8 mouse cellular contexts compared by ENCODE assay signal in the genomic region with DNA sequence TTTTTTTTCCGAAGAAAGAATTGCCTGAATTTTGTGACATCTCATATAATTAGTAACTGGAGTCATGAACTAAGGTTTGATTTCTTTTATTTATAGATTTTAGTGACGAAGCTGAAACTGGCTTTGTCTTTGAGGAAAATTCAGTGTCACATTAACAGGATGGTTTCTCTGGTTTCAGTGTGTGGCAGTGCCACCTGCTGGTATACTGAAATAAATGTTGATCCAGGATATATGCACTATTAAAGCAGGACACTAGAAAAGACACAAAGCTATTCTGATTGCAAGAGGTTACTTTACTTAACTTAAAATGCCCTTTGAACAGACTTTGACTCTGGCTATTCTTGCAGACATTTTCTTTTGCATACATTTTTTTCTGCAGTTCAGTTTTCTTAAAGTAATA. TPM values are rescaled to one million over a fixed set of nuclear protein-coding genes. Genes with fewer than 3 reads are reported as not detected.
DNase-seq lines count a peak whose midpoint lies in the region; ATAC-seq and TF ChIP-seq lines count a peak whose summit lies in the region.

No protein-coding gene starts in this region.

- no peak overlapping the region for H3K9ac ChIP-seq in forebrain, embryonic 15.5 days (replicated peaks)
- no peak overlapping the region for H3K9ac ChIP-seq in liver, postnatal 0 days (replicated peaks)

- H3K9me3 ChIP-seq in forebrain, embryonic 15.5 days, result no peaks in the 10 kb centered on the region
- H3K9me3 ChIP-seq in liver, postnatal 0 days (ENCODE audit: low read length), result no peaks in the 10 kb centered on the region

- no peak overlapping the region for H3K4me2 ChIP-seq in forebrain, embryonic 15.5 days (replicated peaks)
- H3K4me2 ChIP-seq in liver, postnatal 0 days (ENCODE audit: low read depth, low read length), result no peak overlapping the region

- 0 out of 2 replicates have a peak, but pooled peaks have one; percentile 46 for ATAC-seq in forebrain, embryonic 15.5 days (replicated peaks)
- ATAC-seq in liver, postnatal 0 days, result no peak

- intact Hi-C loops in left cerebral cortex, postnatal 10 days (cut with DNase I), result loop anchor here (5.0 kb wide), 1 partner anchor 595 kb away; no protein-coding TSS in a partner anchor
- intact Hi-C loops in left cerebral cortex, postnatal 36 days (cut with DNase I), result loop anchor here (2.0 kb wide), 1 partner anchor 594 kb away; no protein-coding TSS in a partner anchor

- H3K27me3 ChIP-seq in forebrain, embryonic 15.5 days, result no peaks in the 10 kb centered on the region
- H3K27me3 ChIP-seq in liver, postnatal 0 days (ENCODE audit: insufficient read depth, low read length), result no peaks in the 10 kb centered on the region

- H3K36me3 ChIP-seq in forebrain, embryonic 15.5 days, result no peaks in the 10 kb centered on the region
- H3K36me3 ChIP-seq in liver, postnatal 0 days (replicated peaks; ENCODE audit: insufficient read depth, low read length), result no peaks in the 10 kb centered on the region

- no peak for TF ChIP-seq EP300 in liver, postnatal 0 days (IDR thresholded peaks at IDR 0.05; ENCODE audit: low read depth)

- H3K4me3 ChIP-seq in forebrain, embryonic 15.5 days, result no peak overlapping the region
- no peak overlapping the region for H3K4me3 ChIP-seq in liver, postnatal 0 days (ENCODE audit: low read depth, low read length)

- 35% methylated on average over 2 of the region's 2 CpGs for WGBS in forebrain, embryonic 15.5 days
- 38% methylated on average over 2 of the region's 2 CpGs for WGBS in liver, postnatal 0 days (ENCODE audit: insufficient replicate concordance)

- H3K4me1 ChIP-seq in forebrain, embryonic 15.5 days, result no peaks in the 10 kb centered on the region
- no peaks in the 10 kb centered on the region for H3K4me1 ChIP-seq in liver, postnatal 0 days (ENCODE audit: insufficient read depth)

- H3K27ac ChIP-seq in forebrain, embryonic 15.5 days (replicated peaks), result no peak overlapping the region
- no peak overlapping the region for H3K27ac ChIP-seq in liver, postnatal 0 days (ENCODE audit: low read depth)

- TF ChIP-seq CTCF in liver, postnatal 0 days (IDR thresholded peaks at IDR 0.05; ENCODE audit: low read depth), result peak; percentile 64

- peak; percentile 7 to 23 for DNase-seq in adrenal gland, adult 18-20 months (ENCODE audit: low spot score in 2 of 2)
- DNase-seq in adrenal gland, postnatal 4 days (ENCODE audit: low spot score in 2 of 2), result no peak
- DNase-seq in left cerebral cortex, postnatal 10 days (ENCODE audit: extremely low spot score in 1 of 2, low spot score in 2 of 2), result peak; percentile 30 to 35
- DNase-seq in left cerebral cortex, postnatal 36 days (ENCODE audit: low spot score in 2 of 2), result no peak
- DNase-seq in ZHBTc4 (ENCODE audit: low read depth, low spot score), result peak; percentile 40
- DNase-seq in liver, postnatal 0 days, result no peak
- DNase-seq in right cerebral cortex, postnatal 25 days, result peak; percentile 30

RNA-seq across cellular contexts. Expression of a gene that starts 23.3 kb away (rescaled TPM):
- total RNA-seq in adrenal gland, adult 18-20 months (2021), result not detected
- total RNA-seq in adrenal gland, postnatal 4 days (2021), result not detected
- not detected for total RNA-seq in left cerebral cortex, postnatal 10 days (2021)
- total RNA-seq in left cerebral cortex, postnatal 36 days (2021), result not detected
- polyA plus RNA-seq in forebrain, embryonic 15.5 days (2015; fragmentation: Nextera tagmentation; extraction: Ambion mirVana), result not detected in 2 replicates
- polyA plus RNA-seq in liver, postnatal 0 days (2015; fragmentation: Nextera tagmentation; extraction: Ambion mirVana), result not detected in 2 replicates

Comparison
In these comparisons a context has a peak if more than half of its experiments do, and no peak if none do; other contexts are left out.
1. DNase-seq: peak in adrenal gland, adult 18-20 months (2 of 2), left cerebral cortex, postnatal 10 days (2 of 2), ZHBTc4 (single experiment) and right cerebral cortex, postnatal 25 days (single experiment); none in adrenal gland, postnatal 4 days (0 of 2), left cerebral cortex, postnatal 36 days (0 of 2) and liver, postnatal 0 days (single experiment).